Mouse (Mus musculus) liver, adult 2 months (tissue): ENCODE measurements around the gene Axin1.

Experiments used
- CTCF ChIP-seq: fragments of 200-500 bp; IDR thresholded peaks from 2 replicates; pipeline ENCODE4 v1.5.1; 2011; ENCODE audit warnings: low read depth, low read length, control low read depth
- POLR2A ChIP-seq: fragments of 200-500 bp; IDR thresholded peaks from 2 replicates; pipeline ENCODE4 v1.6.1; 2011; ENCODE audit warnings: low read length, control low read depth; ENCODE audit not compliant: insufficient read depth; ENCODE audit errors: extremely low read depth

GRCm38 (mm10) chr17:26240120-26240790 is 101.8 kb downstream of the Axin1 start:
- TF ChIP-seq CTCF (no peak), POLR2A (no peak)
